Mouse (Mus musculus): Measurements from ENCODE around the gene Elof1.

- no peak for TF ChIP-seq USF1 (IDR thresholded peaks at IDR 0.05; ENCODE audit: low read depth)
- no peak for TF ChIP-seq POLR2A (IDR thresholded peaks at IDR 0.05; ENCODE audit: insufficient read length, low read depth)
- TF ChIP-seq MYOD1 (IDR thresholded peaks at IDR 0.05; ENCODE audit: control insufficient read depth in 1 of 3, insufficient read length in 2 of 3, low read depth in 2 of 3) = no peak
- TF ChIP-seq MAX (IDR thresholded peaks at IDR 0.05; ENCODE audit: low read depth) = no peak
- no peak for TF ChIP-seq MYOG (IDR thresholded peaks at IDR 0.05; ENCODE audit: control insufficient read depth in 1 of 3, insufficient read depth in 1 of 3, insufficient read length in 2 of 3, low read depth in 2 of 3)
- no peak for TF ChIP-seq CEBPB (IDR thresholded peaks at IDR 0.05; ENCODE audit: insufficient read depth, poor library complexity, severe bottlenecking)
- TF ChIP-seq E2F4 (IDR thresholded peaks at IDR 0.05; ENCODE audit: insufficient read depth) = no peak
- TF ChIP-seq TCF12 (IDR thresholded peaks at IDR 0.05; ENCODE audit: insufficient read depth, poor library complexity, severe bottlenecking) = no peak
- no peak for TF ChIP-seq SRF (IDR thresholded peaks at IDR 0.05; ENCODE audit: control insufficient read depth, insufficient read length, low read depth)
Observed at GRCm38 (mm10) chr9:22089281-22089680, 27.7 kb downstream of the Elof1 start.
